Mouse (Mus musculus) G1E (cell line): ENCODE measurements around the gene Cs. TPM values are rescaled to one million over a fixed set of nuclear protein-coding genes. Genes with fewer than 3 reads are reported as not detected.
A peak's percentile ranks its signal among the peaks of the same experiment; 100 is the strongest.

ENCODE experiments used
- ATAC-seq: 2 replicates; pipeline ENCODE4 v1.8.0; 2016; ENCODE audit warnings: mild to moderate bottlenecking; ENCODE audit not compliant: insufficient number of reproducible peaks, poor library complexity, low FRiP score, severe bottlenecking; ENCODE audit errors: extremely low read depth
- DNase-seq: peaks from one replicate; pipeline ENCODE4 v3.0.0; 2012; ENCODE audit warnings: low spot score
- H3K27me3 ChIP-seq: 2 replicates; pipeline ENCODE4 v1.6.1; 2012; ENCODE audit warnings: mild to moderate bottlenecking, low read length, inconsistent platforms; ENCODE audit not compliant: insufficient read depth
- H3K36me3 ChIP-seq: replicated peaks from 2 replicates; pipeline ENCODE3; 2012; ENCODE audit warnings: mild to moderate bottlenecking, inconsistent platforms
- H3K4me1 ChIP-seq: 2 replicates; pipeline ENCODE4 v1.6.1; 2012; ENCODE audit warnings: low read depth, low read length, inconsistent platforms, mixed read lengths; ENCODE audit not compliant: insufficient read depth
- H3K4me3 ChIP-seq: 2 replicates; pipeline ENCODE4 v1.5.1; 2012; ENCODE audit warnings: low read depth, mild to moderate bottlenecking, inconsistent platforms, low read length, moderate library complexity, mixed read lengths
- H3K9me3 ChIP-seq: replicated peaks from 2 replicates; pipeline ENCODE4 v1.6.1; 2012; ENCODE audit warnings: inconsistent platforms
- CTCF ChIP-seq: IDR thresholded peaks from 2 replicates; pipeline ENCODE4 v1.5.1; 2012; ENCODE audit warnings: low read depth, low read length, inconsistent platforms, mixed read lengths
- GATA1 ChIP-seq: IDR thresholded peaks from 2 replicates; pipeline ENCODE4 v1.6.1; 2012; ENCODE audit warnings: borderline replicate concordance, low read length, inconsistent platforms, mixed read lengths
- GATA2 ChIP-seq: IDR thresholded peaks from 2 replicates; pipeline ENCODE4 v1.6.1; 2012; ENCODE audit warnings: low read depth, low read length, inconsistent platforms, borderline replicate concordance
- POLR2AphosphoS5 ChIP-seq: IDR thresholded peaks from 2 replicates; pipeline ENCODE4 v1.6.1; 2012; ENCODE audit warnings: low read depth, low read length, inconsistent platforms; ENCODE audit not compliant: insufficient replicate concordance
- TAL1 ChIP-seq: conservative IDR thresholded peaks from 2 replicates; pipeline ENCODE4 v1.6.1; 2012; ENCODE audit warnings: low read depth, low read length, inconsistent platforms, mixed read lengths
- polyA plus RNA-seq: library from polyadenylated mRNA; stranded (reverse); fragments of >175 nt; gene quantifications from 2 replicates; pipeline ENCODE4 v1.2.3, GENCODE M21; 2012
- total RNA-seq, 2 experiments: library from RNA; stranded (forward) in 1 of 2; stranded (reverse) in 1 of 2; fragments of 200-1000 nt in 1 of 2; fragments of >200 nt in 1 of 2; fragmentation: Nextera tagmentation in 1 of 2; gene quantifications; 2 replicates each; pipeline ENCODE4 v1.2.3; 2014 to 2017

Cs gene
- total and polyA plus RNA-seq, 3 experiments, result 56.6 to 323 (median 175) TPM

DNA sequence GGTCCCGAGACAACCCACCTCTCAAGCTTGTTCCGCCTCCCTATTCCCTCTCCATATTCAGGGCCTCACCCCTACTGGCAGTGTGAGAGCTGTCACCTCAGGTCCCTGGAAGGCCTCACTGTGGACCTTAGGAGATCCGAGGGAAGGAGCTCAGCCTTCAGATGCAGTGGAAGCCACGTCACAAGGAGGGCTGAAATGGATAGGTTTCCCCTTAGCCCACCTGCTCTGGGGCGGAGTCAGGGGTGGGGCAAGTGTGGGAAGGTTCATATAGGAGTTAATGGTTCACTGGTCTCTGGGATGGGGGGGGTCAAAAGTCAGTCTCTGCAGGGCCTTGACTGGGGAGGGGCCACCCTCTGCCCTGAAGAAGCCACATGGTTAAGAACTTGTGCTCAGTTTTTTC lies 62.8 kb downstream of the Cs start:
- H3K4me3 ChIP-seq, result no peak overlapping the region
- no peak for ATAC-seq

GRCm38 (mm10) chr10:128401056-128401455 lies 63.5 kb downstream of the Cs start, which contains the start of gene Slc39a5:
Gene Slc39a5, minus strand, starts transcription at chr10:128401229.
- Histone ChIP-seq H3K36me3 (peaks cover 82% of the 10 kb centered on the region), H3K9me3 (no peaks in the 10 kb centered on the region), H3K4me3 (no peak within 1 kb of the TSS), H3K27me3 (no peaks in the 10 kb centered on the region), H3K4me1 (peaks cover 10% of the 10 kb centered on the region)
- DNase-seq, result no peak
- TF ChIP-seq GATA2 (no peak), CTCF (no peak), TAL1 (no peak), POLR2AphosphoS5 (no peak), GATA1 (no peak)
- ATAC-seq, result no peak

More for the DNA sequence above, 62.8 kb downstream of the Cs start:
- Histone ChIP-seq H3K36me3 (peaks cover 82% of the 10 kb centered on the region), H3K27me3 (no peaks in the 10 kb centered on the region), H3K9me3 (no peaks in the 10 kb centered on the region), H3K4me1 (peaks cover 17% of the 10 kb centered on the region)
- no peak for TF ChIP-seq TAL1
- TF ChIP-seq GATA2, result no peak
- no peak for TF ChIP-seq POLR2AphosphoS5
- TF ChIP-seq CTCF, result no peak
- no peak for TF ChIP-seq GATA1
- no peak for DNase-seq

GRCm38 (mm10) chr10:128401638-128402037 lies 64.1 kb downstream of the Cs start:
- TF ChIP-seq TAL1 (no peak), CTCF (no peak), GATA1 (no peak)
- no peaks in the 10 kb centered on the region for H3K27me3 ChIP-seq
- H3K9me3 ChIP-seq, result no peaks in the 10 kb centered on the region
- H3K4me1 ChIP-seq, result peaks cover 7% of the 10 kb centered on the region
- DNase-seq (no peak), ATAC-seq (no peak)
- peaks cover 81% of the 10 kb centered on the region for H3K36me3 ChIP-seq
- H3K4me3 ChIP-seq, result no peak overlapping the region

GRCm38 (mm10) chr10:128403931-128404330 lies 66.4 kb downstream of the Cs start:
- TF ChIP-seq CTCF (no peak), GATA1 (no peak), TAL1 (no peak)
- Histone ChIP-seq H3K4me1 (peaks cover 19% of the 10 kb centered on the region), H3K9me3 (no peaks in the 10 kb centered on the region), H3K27me3 (no peaks in the 10 kb centered on the region), H3K36me3 (peaks cover 84% of the 10 kb centered on the region), H3K4me3 (no peak overlapping the region)
- DNase-seq (no peak), ATAC-seq (no peak)

- TF ChIP-seq GATA2, result no peak
- TF ChIP-seq POLR2AphosphoS5, result no peak
- no peak for TF ChIP-seq GATA1
- ATAC-seq (no peak), DNase-seq (no peak)
- Histone ChIP-seq H3K4me3 (peak overlapping the region; percentile 88), H3K27me3 (no peaks in the 10 kb centered on the region), H3K9me3 (no peaks in the 10 kb centered on the region), H3K36me3 (peaks cover 51% of the 10 kb centered on the region), H3K4me1 (peaks cover 49% of the 10 kb centered on the region)
These were observed 71.3 kb downstream of the Cs start for GRCm38 (mm10) chr10:128408591-128409535.

DNA sequence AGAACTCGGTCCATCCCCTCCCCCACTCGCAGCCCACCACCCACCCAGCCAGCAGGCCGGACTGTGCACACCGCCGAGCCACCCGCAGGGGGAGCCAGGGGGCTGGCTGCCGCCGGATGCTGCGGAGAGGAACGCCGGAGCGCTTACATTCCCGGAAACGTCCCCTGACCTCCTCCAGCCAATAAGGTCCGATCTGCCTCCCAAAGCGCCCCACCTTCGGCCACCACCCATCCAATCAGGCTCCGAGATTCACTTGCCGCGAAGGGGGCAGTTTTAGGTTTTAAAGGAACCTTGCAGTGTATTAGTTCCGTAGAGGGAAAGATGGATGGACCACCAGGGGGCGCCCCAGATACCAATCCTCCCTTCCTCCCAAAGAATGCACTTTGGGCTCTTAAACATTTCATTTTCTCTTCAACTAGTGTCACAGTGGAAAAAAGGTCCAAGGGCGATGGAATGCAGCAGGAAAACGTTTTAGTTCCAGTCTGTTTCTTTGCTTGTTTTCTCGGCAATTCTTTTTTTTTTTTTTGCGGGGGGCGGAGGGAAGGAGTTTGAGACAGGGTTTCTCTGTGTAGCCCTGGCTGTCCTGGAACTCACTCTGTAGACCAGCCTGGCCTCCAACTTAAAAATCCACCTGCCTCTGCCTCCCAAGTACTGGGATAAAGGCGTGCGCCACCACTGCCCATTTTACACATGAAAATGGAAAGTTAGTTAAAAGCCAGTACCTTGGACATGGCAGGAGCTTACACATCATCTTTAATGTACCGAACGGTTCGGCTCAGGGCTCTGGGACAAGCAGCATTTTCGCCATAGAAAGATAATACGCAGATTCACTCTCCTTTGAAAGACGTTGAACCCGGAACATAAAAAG lies 72.4 kb downstream of the Cs start:
- Histone ChIP-seq H3K27me3 (no peaks in the 10 kb centered on the region), H3K4me1 (peaks cover 55% of the 10 kb centered on the region), H3K4me3 (peak overlapping the region; percentile 88), H3K36me3 (peaks cover 55% of the 10 kb centered on the region), H3K9me3 (no peaks in the 10 kb centered on the region)
- TF ChIP-seq TAL1 (no peak), CTCF (peak; percentile 23)
- DNase-seq (peak; percentile 99), ATAC-seq (peak; percentile 88)
